Mouse (Mus musculus) c-Kit-positive CD71-negative TER-119-negative erythroid progenitor cells, embryonic 14.5 days (primary cell): ENCODE data around the gene Slc10a6.

Source experiments
- DNase-seq: peaks from one replicate; pipeline ENCODE4 v3.0.0-alpha.2; 2013; ENCODE audit warnings: low read depth

Gene Slc10a6

DNA sequence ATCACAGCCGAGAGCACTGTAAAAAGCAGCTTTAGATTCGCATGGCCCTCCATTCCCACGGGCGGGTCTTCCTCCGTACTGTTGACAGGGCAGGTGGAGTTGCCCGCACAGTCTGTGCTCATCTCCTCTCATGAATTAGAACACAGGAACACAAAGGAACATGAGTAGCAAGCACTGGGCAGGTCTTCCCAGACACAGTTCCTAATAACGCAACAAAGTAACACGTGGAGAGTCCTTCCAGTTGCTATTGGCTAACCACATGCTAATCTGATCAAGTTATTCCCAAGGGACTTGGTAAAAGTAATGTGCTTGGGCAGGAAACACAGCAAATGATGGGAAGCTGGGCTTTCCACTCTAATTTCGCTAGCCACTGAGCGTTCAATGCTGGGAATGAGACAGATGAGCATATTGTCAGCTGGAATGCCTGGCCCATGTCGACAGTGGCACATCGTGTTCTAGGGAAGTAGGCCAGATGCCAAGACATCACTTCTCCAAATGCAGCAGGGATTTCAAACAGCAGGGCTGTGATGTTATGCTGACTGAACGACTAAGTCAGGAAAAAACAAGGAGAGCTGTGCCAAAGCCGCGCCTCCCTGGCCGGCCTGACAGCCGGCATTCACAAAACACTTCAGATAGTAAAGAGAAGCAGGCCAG is at the start of gene Slc10a6:
Slc10a6 (minus strand) TSS at position 293 of the 654 bp plus-strand sequence.
- no peak for DNase-seq

DNA sequence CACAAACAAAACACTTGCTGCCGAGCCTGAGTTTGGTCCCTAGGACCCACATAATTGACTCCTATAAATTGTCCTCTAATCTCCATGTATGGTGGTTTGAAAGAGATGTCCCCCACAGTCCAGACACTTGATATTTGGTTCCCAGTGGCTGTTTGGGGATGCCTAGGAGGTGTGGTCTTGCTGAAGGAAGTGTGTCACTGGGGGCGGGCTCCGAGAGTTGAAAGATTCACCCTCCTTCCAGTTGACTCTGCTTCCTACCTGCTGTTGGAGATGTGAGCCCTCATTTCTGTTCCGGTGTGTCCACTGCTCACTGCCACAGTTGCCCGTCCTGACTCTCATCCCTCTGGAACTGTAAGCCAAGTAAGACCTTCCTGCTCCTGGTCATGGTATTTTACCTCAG is 49.8 kb upstream of the Slc10a6 start:
- no peak for DNase-seq

DNA sequence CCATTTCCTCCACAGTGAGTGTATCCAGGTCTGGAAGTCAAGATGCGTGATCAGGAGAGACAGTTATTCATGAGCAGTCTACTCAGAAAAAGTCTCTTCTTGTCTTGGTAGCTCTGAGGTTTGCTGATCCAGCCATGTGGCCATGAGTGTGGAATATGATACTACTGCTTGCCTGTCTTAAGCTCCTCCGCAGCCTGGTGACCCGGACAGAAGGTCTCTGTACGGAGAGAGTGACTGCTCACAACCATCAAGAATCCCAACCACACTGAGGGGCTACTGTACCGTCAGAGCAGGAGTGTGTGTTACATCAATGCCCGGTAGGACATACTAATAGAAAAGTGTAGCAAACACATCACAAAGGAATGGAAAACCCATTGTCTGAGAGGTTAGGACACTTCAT is 48.7 kb upstream of the Slc10a6 start:
- no peak for DNase-seq

DNA sequence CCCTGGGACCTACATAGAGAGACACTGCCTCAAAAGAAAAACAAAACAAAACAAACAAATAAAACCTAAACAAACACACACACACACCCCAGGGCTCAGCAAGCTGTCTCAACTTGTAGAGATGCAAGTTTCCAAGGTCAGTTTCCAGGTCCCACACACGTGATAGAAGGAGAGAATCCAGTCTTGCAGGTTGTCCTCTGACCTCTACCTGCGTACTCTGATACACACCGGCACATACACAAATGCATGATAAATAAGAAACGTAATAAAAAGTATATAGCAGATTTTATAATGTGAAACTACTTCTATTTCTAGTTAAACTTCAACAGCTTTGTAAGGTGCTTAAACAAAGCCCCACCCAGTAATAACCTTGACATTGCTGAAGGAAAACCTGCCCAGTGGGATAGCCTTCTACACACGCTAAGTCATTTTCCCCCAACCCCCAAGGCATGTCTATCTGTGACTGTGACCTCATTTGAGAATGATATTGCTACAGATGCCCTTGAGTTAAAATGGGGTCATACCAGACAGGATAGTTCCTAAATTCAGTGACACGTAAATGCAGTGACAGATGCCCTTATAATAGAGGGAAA is 47.2 kb upstream of the Slc10a6 start:
- DNase-seq: no peak

DNA sequence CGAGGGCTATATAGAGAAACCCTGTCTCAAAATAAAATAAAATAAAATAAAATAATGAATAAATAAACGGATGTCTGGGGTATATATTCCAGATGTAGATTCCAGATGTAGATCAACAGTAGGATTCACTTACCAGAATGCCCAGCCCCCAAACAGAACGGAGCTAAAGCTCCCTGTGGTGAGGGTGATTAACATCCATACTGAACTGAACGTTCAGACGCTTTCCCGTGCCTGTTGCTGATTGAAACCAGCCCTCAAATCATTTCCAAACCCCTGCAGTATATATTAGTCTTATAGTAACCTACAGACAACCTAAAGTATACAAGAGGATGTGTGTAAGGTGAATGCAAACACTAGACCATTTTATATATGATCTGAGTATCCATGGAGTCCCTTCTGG is 45.3 kb upstream of the Slc10a6 start:
- no peak for DNase-seq

DNA sequence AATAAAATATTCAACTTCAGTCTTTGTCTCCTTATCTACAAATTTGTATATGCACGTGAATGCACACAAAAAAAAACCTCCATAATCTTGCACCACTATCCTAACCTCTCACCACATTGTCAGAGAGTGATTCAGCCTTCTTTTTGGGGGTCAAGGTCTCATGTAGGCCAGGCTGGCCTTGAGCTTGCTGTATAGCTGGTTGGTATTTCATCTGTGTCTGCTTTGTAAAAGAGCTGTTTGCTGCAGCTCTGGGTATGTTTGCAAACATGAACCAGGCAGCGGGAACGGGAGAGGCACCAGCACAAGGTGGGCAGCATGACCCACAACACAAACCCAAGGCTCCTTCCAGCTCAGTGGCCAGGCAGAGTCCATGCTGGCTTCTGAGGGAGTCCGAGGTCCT is 44.4 kb upstream of the Slc10a6 start:
- no peak for DNase-seq

DNA sequence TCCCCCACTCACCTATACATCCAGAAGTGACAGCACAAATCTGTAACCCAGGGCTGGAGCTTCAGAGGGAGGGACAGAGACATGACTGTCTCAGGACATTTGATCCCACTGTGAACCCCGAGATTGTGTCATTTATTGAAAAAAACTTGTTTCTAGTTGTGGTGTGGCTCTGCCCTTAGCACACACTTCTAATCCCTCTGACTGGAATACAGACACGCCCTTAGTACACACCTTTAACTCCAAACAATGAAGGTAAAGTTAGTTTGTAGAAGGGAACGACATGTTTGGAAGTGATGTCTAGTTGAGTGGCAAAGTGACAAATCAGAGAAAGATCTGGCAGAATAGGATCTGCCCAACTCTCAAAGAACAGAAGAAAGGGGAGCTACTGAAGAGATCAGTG is 42.7 kb upstream of the Slc10a6 start:
- no peak for DNase-seq

DNA sequence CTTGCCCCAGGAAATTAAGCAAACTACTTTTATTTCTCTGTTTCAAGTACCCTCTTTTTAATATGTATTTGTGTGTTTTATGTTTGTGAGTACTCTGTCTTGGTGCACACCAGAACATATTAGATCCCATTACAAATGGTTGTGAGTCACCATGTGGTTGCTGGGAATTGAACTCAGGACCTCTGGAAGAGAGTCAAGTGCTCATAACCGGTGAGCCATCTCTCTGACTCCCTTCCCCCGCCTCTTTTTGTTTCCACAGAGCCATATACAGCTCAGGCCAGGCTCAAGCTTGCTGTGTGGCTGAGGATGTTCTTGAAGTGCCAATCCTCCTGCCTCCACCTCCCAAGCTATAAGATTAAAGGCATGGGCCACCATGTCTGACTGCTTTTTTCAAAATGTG is 36.7 kb upstream of the Slc10a6 start:
- DNase-seq: no peak

DNA sequence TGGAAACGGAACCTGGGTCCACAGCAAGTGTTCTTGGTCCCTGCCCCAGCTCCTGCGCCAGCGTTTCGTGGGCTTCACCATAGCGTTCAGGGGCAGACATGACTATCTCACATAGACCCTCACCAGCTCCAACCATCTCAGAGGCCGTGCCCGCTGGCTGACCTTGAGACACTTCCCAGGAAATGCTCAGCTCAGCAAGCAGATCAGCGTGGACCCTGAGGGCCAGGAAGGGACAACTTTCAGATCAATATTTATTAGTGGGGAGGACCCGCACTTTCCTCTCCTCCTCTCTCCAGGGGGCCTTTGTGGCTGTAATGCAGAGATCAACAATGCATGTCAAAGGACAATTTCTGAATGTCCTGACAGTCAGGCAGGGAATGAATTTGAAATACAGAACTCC is 35.7 kb upstream of the Slc10a6 start:
- DNase-seq: no peak

DNA sequence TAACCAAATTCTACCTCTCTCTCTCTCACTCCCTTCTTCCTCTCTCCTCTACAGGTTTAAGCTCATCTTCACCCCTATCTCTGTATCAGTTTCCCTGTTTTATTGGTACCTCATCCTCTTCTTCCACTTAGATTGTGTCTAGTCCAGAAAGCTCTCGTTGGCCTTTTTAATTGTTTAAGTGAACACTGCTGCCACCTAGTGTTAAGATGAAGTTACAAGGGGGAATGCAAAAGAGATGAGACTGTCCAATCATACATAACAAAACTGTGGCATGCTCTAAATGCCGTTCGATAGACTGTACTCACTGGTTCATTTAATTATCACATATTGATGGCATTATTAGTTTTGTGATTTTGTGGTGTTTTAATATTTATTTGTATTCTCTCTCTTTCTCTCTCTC is 30.4 kb upstream of the Slc10a6 start:
- peak; percentile 51 for DNase-seq

DNA sequence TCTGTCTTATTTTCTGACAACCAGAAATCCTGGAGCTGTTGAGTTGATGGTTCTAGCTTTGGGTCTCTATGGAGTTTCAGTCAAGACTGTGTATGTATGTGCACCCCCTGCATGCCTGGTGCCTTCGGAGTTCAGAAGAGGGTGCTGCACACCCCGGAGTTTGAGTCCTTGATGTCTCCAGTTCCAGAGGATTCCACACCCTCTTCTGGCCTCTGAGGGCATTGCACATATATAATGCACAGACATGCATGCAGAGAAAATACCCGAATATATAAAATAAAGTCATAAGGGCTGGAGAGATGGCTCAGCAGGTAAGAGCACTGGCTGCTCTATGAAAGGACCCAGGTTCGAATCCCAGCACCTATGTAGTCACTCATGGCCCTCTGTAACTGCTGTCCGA is 29.7 kb upstream of the Slc10a6 start:
- peak; percentile 34 for DNase-seq

DNA sequence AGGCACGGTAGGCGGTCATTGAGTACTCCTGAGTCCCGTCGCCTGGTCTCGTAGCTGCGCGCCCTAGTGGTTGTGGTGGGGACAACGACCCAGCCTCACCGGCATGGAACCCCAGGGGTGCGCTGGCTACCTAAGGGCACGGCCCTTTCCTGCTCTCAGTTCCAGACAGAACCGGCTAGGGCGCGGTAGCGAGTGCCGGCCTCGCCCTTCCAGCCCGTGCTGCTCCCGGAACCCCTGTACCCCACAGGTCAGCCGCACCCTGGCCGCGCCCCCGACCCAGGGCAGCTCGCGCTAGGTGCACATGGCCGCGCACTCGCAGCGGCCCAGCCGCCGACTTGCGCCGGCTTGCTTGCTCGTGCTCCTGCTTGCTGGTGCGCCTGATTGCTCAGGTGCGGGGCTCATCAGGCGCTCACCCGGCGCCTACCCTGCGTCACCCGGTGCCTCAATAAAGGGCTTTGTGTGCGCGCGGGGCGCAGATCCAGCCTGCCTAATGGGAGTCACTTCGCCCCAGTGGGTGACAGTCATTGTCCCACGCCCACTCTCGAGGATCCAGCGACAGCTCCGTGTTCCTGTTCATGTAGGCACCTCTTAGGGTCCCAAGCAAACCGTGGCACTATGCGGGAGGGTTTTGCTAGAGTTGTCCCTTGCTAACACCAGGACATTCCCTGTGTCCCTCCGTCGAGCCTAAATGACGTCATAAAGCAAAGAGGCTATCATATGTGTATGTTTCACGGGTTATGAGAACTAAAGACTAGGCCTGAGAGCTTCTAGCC is 26.3 kb upstream of the Slc10a6 start, which contains the start of gene 1700016H13Rik:
1700016H13Rik (minus strand) TSS at position 665 of the 773 bp plus-strand sequence.
- DNase-seq: peak; percentile 53

DNA sequence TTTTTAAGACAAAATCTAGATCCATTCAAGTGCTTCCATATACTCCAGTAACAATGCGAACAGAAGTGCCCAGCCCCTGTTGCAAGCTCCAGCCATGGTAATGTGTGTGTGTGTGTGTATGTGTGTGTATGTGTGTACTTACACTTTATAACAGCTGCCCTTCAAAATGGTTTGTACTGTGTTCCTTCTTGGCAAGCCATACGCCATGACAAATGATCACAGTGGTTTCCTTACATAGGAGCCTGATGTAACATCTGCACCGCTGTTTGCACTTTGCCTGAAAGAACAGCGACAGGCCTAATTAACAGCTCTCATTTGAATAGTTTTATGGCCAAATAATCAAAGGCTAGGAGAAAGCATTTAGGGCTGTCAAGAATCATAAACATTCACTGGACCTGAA is 25.6 kb upstream of the Slc10a6 start:
- DNase-seq: no peak

DNA sequence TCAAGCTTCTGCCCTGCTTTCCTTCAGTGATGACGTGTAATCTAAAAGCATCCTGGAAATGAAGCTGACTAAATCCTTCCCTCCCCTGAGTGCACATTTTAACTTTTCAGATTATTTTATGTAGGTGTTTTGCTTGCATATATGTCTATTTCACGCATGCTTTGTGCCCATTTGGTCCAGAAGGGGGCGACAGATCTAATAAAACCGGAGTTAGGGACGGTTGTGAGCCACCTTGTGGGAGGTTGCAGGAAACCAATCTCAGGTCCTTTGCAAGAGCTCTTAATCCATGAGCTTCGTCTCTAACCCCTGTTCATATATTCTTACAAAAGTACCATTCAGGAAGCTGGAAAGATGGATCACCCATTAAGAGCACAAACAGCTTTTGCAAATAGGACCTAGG is 25.0 kb upstream of the Slc10a6 start:
- DNase-seq: peak; percentile 80

DNA sequence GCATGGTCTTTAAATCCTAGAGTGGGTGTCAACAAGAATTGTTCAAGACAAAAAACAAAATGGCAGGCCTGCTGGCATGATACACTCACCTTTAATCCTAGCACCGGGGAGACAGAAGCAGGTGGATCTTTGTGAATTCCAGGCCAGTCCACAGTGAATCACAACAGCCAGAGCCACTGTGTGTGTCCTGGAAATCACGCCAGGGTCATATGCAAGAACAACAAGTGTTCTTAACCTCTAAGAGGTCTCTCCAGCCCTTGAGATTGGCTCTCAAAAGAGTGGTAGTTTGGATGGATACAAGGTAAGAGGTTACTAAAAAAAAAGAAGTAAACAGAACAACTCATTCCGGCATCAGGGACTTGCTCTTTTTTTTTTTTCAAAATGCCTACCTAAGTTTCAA is 18.1 kb upstream of the Slc10a6 start:
- DNase-seq: no peak

DNA sequence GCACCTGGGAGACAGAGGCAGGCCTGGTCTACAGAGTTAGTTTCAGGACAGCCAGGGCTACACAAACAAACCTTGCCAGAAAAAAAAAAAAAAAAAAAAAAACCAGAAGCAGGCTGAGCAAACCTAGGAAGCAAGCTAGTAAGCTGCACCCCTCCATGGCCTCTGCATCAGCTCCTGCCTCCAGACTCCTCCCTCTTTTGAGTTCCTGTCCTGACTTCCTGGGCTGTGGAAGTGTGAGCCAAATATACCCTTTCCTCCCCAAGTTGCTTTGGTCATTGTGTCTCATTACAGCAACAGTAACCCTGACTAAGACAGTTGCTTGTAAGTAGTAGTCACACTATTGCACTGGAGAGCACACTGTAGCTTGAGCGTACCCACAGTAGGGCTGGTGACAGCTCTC is 15.0 kb upstream of the Slc10a6 start:
- DNase-seq: no peak

DNA sequence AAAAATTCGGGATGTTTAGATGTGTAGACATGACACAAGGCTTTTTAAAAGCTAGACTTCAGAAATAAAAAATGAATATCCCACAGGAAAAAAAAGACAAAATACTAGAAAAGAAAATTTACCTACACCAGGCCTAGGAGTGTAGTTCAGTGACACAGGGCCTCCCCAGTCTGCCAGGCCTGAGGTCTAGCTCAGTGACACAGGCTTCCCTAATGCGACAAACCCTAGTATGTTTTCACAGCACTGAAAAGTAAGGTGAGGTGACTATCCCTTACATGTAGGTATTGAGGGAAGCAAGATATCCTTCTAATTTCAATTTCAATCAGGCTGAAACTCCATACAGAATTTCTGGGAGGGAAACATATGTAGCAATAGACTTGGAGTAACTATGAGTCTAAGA is 8.0 kb upstream of the Slc10a6 start:
- DNase-seq: no peak

DNA sequence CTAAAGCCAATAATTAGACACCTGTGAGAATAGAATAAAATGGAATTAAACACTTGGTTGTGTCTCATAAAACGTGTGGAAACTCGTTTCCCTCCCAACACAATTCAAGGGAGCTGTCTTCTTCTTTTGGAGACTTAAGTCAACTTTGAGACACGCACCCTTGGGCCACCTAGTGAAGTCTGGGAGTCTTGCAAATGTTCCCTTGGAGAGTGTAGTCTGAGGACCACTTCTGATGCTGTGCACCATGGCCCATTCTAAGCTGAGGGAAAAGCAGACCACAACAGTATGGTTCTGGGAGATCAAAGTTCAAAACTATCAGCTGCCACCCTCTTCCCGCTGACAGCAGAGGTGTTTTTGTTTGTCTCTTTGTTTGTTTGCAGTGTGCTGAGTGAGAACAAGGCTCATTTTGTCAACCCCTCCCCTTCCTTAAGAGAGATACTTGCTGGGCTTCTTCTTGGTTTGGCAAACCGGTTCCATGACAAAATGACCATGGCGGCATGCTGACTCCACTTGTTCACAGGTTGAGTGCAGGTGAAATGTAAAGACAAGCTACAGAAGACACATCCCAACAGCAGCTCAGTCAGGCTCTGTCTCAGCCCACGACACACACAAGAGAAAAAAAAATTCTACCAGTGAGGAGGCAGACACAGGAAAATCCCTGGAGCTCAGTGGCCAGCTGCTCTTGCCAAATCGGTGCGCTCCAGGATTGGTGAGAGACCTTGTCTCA is 814 bp upstream of the Slc10a6 start:
- DNase-seq: no peak

DNA sequence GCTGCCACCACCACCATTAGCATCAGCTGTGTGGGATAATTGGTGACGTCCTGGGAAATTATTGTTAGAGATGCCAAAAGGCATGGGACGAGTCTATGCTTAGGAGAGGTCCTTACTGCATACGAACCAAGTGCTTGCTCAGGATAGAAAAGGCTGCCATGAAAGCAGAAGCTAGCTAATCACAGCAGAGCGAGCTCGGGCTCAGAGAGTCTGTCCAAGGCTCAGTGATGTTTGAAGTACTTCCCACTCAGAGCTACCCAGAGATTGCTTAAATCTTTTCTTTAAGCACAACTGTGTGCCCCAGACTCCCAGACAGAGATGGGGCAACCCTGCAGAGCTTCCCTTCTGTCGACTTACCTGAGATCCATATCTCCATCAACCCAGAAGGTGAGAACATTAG is 704 bp downstream of the Slc10a6 start:
- no peak for DNase-seq

DNA sequence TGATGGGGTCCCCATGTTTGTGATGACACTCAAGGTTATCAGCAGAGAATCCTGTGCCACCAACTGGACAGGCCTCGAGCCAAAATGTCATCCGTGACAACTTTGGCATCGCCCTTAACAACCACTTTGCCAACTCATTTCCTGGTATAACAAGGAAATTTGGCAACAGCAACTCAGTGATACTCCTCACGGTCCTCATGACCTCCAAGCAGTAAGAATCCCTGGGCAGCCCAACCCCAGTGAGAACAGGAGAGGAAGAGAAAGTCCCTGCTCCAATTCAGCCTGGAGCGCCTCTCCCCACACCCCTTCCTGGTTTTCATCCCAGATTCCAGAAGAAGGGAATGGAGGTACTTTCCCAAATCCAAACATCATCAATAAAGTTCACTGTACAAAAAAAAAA is 4.4 kb downstream of the Slc10a6 start:
- no peak for DNase-seq

DNA sequence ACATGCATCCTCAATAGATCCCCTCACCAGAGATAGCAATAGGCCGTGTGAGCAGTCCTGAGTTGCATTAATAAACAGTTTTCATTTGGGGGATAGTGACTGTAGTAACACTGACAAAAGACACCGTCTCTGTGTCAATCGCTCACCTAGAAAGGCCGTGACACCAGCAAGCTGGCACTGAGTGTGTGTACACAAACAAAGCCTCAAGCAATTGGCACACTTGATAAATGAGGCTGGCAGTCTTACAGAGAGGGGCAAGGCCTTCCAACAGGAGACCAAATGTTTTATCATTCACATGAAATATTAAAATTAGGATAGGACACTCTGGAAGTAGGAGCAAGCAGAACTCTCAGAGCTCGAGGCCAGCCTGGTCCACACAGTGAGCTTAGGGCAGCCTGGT is 6.9 kb downstream of the Slc10a6 start:
- no peak for DNase-seq

DNA sequence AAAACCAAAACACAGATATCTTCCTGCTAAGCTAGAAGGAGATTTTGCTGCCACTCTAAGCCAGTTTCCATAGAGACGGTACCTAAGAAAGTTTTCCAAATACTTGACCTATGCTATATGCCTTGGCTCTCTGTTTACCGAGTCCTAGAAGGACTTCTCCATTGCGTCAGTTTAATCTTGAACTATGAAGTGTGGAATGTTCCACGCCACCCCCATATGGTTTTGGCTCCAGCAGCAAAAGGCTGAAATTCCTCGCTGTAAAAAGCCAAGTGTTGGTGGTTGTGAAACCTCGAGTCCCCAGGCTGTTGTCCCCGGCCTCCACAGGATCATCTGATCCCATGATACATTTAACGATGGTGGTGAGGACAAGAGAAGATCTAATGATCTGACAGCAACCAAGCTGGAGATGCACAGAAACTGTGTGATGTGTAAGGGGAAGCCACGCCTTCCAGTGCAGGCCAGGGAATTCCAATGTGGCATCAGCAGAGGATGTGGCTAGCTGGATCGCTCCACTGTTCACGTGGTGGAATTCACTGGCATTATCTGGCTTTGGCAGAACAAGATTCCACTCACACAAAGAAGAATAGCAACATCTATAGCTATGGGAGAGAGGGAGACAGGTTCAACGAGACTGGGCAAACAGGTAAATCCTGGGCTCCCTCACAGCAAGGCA is 8.8 kb downstream of the Slc10a6 start:
- DNase-seq: no peak
